Mouse (Mus musculus): ENCODE results near the gene Efcab8.

DNA sequence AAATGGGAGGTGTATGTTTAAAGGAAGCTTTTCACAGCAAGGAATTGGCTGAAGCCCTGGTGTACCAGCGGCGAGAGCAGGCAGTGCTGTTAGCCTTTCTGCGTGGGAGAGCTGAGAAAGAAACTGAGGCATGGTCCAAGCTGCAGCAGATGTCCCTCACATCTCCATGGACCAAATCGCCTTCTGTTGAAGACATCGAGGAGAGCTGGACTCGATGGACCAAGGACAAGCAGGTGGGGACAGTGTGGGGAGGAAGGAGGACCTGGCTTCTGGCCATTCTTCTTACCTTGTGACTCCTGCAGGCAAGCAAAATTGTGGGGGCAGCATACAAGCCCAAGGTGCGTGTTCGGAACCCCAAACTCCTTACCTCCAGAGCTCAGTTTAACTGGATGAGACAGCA, 63.1 kb downstream of the Efcab8 start:
- no peak for TF ChIP-seq POLR2AphosphoS2 (IDR thresholded peaks at IDR 0.05; ENCODE audit: low read depth, low read length)
- no peak for TF ChIP-seq CTCF (conservative IDR thresholded peaks at IDR 0.05 in 1 of 2, IDR thresholded peaks at IDR 0.05 in 1 of 2; ENCODE audit: low read depth in 2 of 2, low read length in 2 of 2)
- no peak for TF ChIP-seq SMC3 (IDR thresholded peaks at IDR 0.05; ENCODE audit: low read depth, low read length)
- no peak for TF ChIP-seq POLR2A (IDR thresholded peaks at IDR 0.05; ENCODE audit: low read depth, low read length)
- TF ChIP-seq ZMIZ1 (IDR thresholded peaks at IDR 0.05; ENCODE audit: low read depth, low read length), result no peak
- no peak for TF ChIP-seq CHD1 (IDR thresholded peaks at IDR 0.05; ENCODE audit: low read depth, low read length)

All from CH12.LX (cell line).